Mouse (Mus musculus) heart, adult 2 months (tissue): Measurements from ENCODE around the gene Tapbp.

Experiments used
- CTCF ChIP-seq: fragments of 200-600 bp; IDR thresholded peaks from 2 replicates; pipeline ENCODE4 v1.8.1; 2022; ENCODE audit warnings: antibody characterized with exemption, mild to moderate bottlenecking, moderate library complexity
- POLR2A ChIP-seq: fragments of 200-500 bp; IDR thresholded peaks from 2 replicates; pipeline ENCODE4 v1.6.1; 2011; ENCODE audit warnings: mild to moderate bottlenecking, low read depth, low read length, control low read depth; ENCODE audit not compliant: insufficient read depth

GRCm38 (mm10) chr17:33965846-33966550, 50.3 kb downstream of the Tapbp start:
- TF ChIP-seq CTCF (no peak), POLR2A (no peak)
